Mouse (Mus musculus): Measurements from ENCODE around the gene Nuak2.

DNA sequence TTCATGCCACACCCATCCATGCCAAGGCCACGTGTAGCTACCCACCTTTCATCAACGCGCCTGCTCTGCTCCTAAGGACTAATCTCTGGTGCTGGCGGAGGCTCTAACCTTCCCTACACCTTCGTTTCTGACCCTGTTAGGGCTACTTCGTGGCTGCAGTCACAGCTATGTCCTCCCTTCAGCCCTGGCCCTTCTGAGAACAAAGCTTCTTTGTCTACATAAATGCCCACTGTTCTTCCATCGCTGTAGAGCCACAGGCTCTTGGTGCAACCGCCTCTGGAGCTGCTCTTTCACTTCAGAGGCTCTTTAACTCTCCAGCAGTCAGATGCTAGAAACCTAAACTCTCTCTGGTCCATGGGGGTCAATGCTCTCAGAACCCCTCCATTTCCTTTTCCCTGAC lies 50.3 kb downstream of the Nuak2 start:
- TF ChIP-seq CTCF (IDR thresholded peaks at IDR 0.05; ENCODE audit: borderline replicate concordance, insufficient read depth, low read depth, low read length) (no peak), POLR2A (IDR thresholded peaks at IDR 0.05; ENCODE audit: borderline replicate concordance, insufficient read depth, low read length) (no peak)

Measured in cerebellum, adult 2 months (tissue).